Mouse (Mus musculus) lung, postnatal 0 days (tissue): ENCODE results near the gene Pard3b.

ENCODE experiments used
- CTCF ChIP-seq: IDR thresholded peaks from 2 replicates; pipeline ENCODE4 v1.5.1; 2016; ENCODE audit warnings: antibody characterized with exemption, mild to moderate bottlenecking
- EP300 ChIP-seq: IDR thresholded peaks from 2 replicates; pipeline ENCODE4 v1.6.1; 2016; ENCODE audit warnings: antibody characterized with exemption, mild to moderate bottlenecking, control low read depth

GRCm38 (mm10) chr1:62532426-62533126 lies 894.0 kb downstream of the Pard3b start:
- TF ChIP-seq CTCF (no peak), EP300 (no peak)
